Mouse (Mus musculus) testis, adult 2 months (tissue): ENCODE results near the gene Fndc11. TPM values are rescaled to one million over a fixed set of nuclear protein-coding genes. Genes with fewer than 3 reads are reported as not detected.
A peak's percentile ranks its signal among the peaks of the same experiment; 100 is the strongest.

ENCODE experiments used
- H3K27ac ChIP-seq: fragments of 200-500 bp; 2 replicates; pipeline ENCODE4 v1.5.1; 2012; ENCODE audit warnings: low read depth, low read length; ENCODE audit not compliant: control insufficient read depth, insufficient read depth
- H3K27me3 ChIP-seq: fragments of 200-500 bp; 2 replicates; pipeline ENCODE4 v1.6.1; 2012; ENCODE audit warnings: mild to moderate bottlenecking, low read length, moderate library complexity; ENCODE audit not compliant: control insufficient read depth, insufficient read depth
- H3K36me3 ChIP-seq: fragments of 200-500 bp; 2 replicates; pipeline ENCODE4 v1.6.1; 2012; ENCODE audit warnings: mild to moderate bottlenecking, low read length; ENCODE audit not compliant: control insufficient read depth, insufficient read depth
- H3K4me1 ChIP-seq: fragments of 200-500 bp; 2 replicates; pipeline ENCODE4 v1.6.1; 2012; ENCODE audit warnings: low read length; ENCODE audit not compliant: control insufficient read depth, insufficient read depth
- H3K4me3 ChIP-seq: fragments of 200-500 bp; 2 replicates; pipeline ENCODE4 v1.5.1; 2012; ENCODE audit warnings: low read depth, mild to moderate bottlenecking, low read length, moderate library complexity, mixed read lengths; ENCODE audit not compliant: control insufficient read depth
- CTCF ChIP-seq: fragments of 200-500 bp; IDR thresholded peaks from 2 replicates; pipeline ENCODE4 v1.5.1; 2012; ENCODE audit warnings: low read depth, mild to moderate bottlenecking, inconsistent platforms, low read length, moderate library complexity; ENCODE audit not compliant: control insufficient read depth, insufficient read depth, insufficient replicate concordance
- POLR2A ChIP-seq: fragments of 200-500 bp; IDR thresholded peaks from 2 replicates; pipeline ENCODE4 v1.6.1; 2012; ENCODE audit warnings: low read depth, mild to moderate bottlenecking, inconsistent platforms, low read length, moderate library complexity; ENCODE audit not compliant: control insufficient read depth
- polyA plus RNA-seq: library from polyadenylated mRNA; depleted of rRNA; stranded (reverse); fragments of >200 nt; gene quantifications from 2 replicates; pipeline ENCODE4 v1.2.3, GENCODE M21; 2012

The Fndc11 gene
- polyA plus RNA-seq, 1 experiment = 440 TPM

GRCm38 (mm10) chr2:181220361-181220760, 548 bp downstream of the Fndc11 start:
- no peaks in the 10 kb centered on the region; the same call in 1 of the 2 replicates for H3K36me3 ChIP-seq
- peaks cover 5% of the 10 kb centered on the region for H3K4me1 ChIP-seq
- H3K27me3 ChIP-seq = no peaks in the 10 kb centered on the region
- TF ChIP-seq CTCF (no peak), POLR2A (no peak)
- peak overlapping the region; percentile 91 for H3K4me3 ChIP-seq
- H3K27ac ChIP-seq = peak overlapping the region; percentile 65

DNA sequence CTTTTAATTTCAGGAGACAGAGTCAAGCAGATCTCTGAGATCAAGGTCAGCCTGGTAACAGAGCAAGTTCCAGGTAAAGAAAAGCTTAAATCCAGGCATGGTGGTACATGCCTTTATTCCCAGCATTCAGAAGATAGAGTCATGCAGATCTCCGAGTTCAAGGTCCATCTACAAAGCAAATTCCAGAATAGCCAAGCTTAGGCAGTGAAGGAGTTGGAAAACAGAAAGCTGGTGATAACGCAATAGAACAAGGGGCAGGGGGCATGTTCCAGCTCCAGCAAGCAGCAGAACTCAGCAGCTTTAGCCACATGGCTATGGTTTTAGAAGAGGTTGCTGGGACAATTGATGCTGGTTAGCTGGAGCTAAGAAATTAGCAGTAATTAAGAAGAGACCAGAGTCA, 5.2 kb downstream of the Fndc11 start:
- no peak overlapping the region for H3K4me3 ChIP-seq
- no peaks in the 10 kb centered on the region; the same call in 1 of the 2 replicates for H3K36me3 ChIP-seq
- peaks cover 2% of the 10 kb centered on the region; the same call in 1 of the 2 replicates for H3K4me1 ChIP-seq
- no peak overlapping the region for H3K27ac ChIP-seq
- H3K27me3 ChIP-seq = no peaks in the 10 kb centered on the region
- no peak for TF ChIP-seq POLR2A
- TF ChIP-seq CTCF = no peak

DNA sequence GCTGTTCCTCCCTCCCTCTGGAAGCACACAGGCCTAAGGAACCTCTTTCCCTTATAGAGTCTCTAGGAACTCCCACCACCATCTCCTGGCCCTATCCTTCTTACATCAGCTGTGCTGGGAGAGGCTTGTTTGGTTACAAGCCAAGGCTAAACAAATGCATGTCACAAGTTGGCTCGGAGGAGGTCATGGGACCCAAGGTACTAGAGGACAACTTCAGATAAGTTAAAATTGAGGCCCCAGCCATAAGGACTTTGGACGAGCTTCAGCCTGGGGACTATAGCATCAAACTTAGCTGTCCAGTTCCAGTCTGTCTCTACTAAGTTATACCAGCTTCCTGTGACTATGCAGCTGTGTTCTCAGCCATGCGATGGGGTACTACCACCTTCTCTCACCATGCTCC, 7.3 kb downstream of the Fndc11 start:
- no peaks in the 10 kb centered on the region for H3K36me3 ChIP-seq
- TF ChIP-seq CTCF (no peak), POLR2A (no peak)
- no peak overlapping the region for H3K27ac ChIP-seq
- peaks cover 2% of the 10 kb centered on the region; the same call in 1 of the 2 replicates for H3K4me1 ChIP-seq
- no peak overlapping the region for H3K4me3 ChIP-seq
- no peaks in the 10 kb centered on the region for H3K27me3 ChIP-seq

GRCm38 (mm10) chr2:181228335-181228734, 8.5 kb downstream of the Fndc11 start:
- Histone ChIP-seq H3K27ac (no peak overlapping the region), H3K27me3 (no peaks in the 10 kb centered on the region), H3K4me3 (no peak overlapping the region), H3K4me1 (peaks cover 2% of the 10 kb centered on the region; the same call in 1 of the 2 replicates), H3K36me3 (no peaks in the 10 kb centered on the region)
- TF ChIP-seq POLR2A (no peak), CTCF (no peak)

DNA sequence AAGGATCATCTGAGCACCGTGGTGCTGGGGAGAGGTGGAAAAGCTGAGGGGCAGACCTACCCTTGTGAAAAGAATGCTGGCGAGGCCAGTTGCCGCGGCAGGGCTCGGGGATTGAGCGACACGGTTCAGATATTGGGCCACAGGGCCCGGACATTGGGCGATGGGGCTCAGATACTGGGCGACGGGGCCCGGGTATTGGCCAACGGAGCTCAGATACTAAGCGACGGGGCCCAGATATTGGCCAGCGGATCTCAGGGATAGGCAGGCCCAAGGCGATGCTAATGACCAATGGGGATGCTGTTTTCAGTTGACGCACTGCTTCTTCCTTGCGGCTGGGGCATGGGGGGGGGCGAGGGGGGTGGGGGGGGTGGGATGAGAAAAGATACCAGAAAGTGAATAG, 11.4 kb downstream of the Fndc11 start:
- H3K36me3 ChIP-seq = no peaks in the 10 kb centered on the region
- no peaks in the 10 kb centered on the region for H3K27me3 ChIP-seq
- no peak for TF ChIP-seq CTCF
- TF ChIP-seq POLR2A = no peak
- no peak overlapping the region for H3K4me3 ChIP-seq
- peaks cover 2% of the 10 kb centered on the region; the same call in 1 of the 2 replicates for H3K4me1 ChIP-seq
- H3K27ac ChIP-seq = no peak overlapping the region

GRCm38 (mm10) chr2:181233443-181233842, 13.6 kb downstream of the Fndc11 start:
- peaks cover 2% of the 10 kb centered on the region; the same call in 1 of the 2 replicates for H3K4me1 ChIP-seq
- H3K36me3 ChIP-seq = no peaks in the 10 kb centered on the region
- no peak overlapping the region for H3K27ac ChIP-seq
- no peak for TF ChIP-seq CTCF
- no peak for TF ChIP-seq POLR2A
- H3K4me3 ChIP-seq = no peak overlapping the region
- no peaks in the 10 kb centered on the region for H3K27me3 ChIP-seq

DNA sequence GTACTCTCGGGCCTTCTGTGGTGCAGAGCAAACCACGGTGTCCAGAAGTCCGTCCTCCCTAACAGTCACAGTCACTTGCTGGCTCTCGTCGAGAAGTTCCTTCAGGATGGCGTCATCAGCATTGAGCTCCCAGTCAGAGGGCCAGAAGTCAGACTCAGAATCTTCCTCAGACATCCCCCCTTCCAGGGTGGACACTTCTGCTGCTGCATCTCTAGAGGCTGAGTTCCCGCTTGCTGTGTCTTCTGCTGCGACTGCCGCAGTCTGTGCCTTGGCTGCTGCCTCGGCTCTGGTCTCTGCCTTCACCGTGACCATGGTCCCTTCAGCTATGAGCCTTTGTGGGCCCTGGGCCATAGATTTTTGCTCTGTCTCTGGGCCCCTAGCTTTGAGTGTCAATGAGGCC, 14.9 kb downstream of the Fndc11 start:
- Histone ChIP-seq H3K27ac (no peak overlapping the region), H3K4me3 (no peak overlapping the region), H3K4me1 (peaks cover 2% of the 10 kb centered on the region; the same call in 1 of the 2 replicates), H3K27me3 (no peaks in the 10 kb centered on the region), H3K36me3 (no peaks in the 10 kb centered on the region)
- TF ChIP-seq CTCF (no peak), POLR2A (no peak)
